Mouse (Mus musculus) right cerebral cortex, postnatal 4 days (tissue): ENCODE results near the gene Fn1.

Source experiments
- DNase-seq: peaks from one replicate; pipeline ENCODE4 v3.0.0-alpha.2; 2022

The Fn1 gene

GRCm38 (mm10) chr1:71648166-71648565 is 4.8 kb downstream of the Fn1 start:
- no peak for DNase-seq

GRCm38 (mm10) chr1:71646774-71647173 is 6.2 kb downstream of the Fn1 start:
- DNase-seq: no peak

DNA sequence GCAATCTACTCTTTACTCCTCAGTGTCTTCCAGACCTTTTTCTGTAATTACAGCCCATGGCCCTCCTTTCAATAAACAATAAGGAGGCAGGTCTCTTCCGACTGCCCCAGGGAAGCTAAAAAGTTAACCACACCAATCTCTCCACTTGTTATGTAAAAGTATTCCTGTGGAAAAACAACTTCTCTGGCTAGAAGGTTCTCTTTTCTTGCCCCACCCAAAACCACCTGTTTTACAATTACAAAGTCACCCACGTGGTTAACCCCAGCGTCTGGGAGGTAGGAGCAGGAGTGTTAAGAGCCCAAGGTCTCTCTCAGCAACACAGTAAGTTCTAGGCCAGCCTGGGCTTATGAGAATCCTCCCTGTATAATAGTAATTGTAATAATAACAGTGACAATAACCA is 7.0 kb downstream of the Fn1 start:
- DNase-seq: no peak

DNA sequence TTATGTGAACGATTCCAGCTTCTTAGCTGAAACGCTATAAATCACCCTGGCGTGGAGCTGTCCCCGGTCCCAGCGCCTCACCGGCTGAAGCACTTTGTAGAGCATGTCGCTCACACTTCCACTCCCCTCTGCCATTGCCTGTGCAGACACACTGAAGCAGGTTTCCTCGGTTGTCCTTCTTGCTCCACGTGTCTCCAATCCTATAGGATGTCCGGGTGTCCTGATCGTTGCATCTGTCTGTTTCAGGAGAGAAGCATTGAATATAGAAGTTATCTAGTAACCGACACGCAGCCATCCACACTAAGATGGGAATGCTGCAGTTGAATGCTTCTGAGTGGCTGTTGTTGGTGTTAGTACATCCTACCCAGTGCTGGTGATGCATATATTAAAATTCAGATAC is 7.5 kb downstream of the Fn1 start:
- no peak for DNase-seq

- DNase-seq: no peak
Measured at GRCm38 (mm10) chr1:71642794-71643193, 10.2 kb downstream of the Fn1 start.

- no peak for DNase-seq
Measured at GRCm38 (mm10) chr1:71641206-71641605, 11.8 kb downstream of the Fn1 start.

DNA sequence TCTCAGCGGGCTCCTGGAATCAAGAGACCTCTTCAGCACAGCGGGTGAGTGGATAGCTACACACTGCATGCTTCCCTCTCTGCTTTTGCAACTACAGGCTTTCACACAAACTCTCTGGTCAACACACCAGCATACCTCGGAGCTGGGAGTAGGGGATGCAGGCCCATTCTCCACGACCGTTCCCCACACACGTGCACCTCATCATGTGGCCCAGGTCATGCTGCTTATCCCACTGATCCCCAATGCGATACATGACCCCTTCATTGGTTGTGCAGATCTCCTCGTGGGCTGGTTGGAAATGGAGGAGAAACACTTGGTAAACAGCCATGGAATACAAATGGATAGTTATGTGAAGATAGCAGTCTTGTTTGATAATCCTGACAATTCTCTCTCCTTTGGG is 12.8 kb downstream of the Fn1 start:
- DNase-seq: no peak

GRCm38 (mm10) chr1:71636665-71637064 is 16.3 kb downstream of the Fn1 start:
- DNase-seq: no peak

DNA sequence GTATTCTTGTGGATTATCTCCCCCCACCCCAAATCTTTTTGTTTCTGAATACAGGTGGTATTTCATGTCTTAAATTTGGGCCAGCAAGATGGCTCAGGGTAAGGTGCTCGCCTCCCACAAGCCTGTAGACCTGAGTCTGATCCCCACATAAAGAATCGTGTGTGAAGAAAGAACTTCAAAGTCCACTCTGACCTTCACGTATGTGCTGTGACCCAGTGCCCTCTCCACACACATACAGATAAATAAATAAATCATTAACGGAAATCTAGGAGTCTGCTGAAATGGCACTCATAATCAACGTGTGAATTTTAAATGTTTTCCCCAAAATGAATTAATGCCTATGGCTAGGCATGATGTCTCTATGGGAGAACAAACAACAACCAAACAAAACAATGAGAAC is 16.9 kb downstream of the Fn1 start:
- DNase-seq: no peak

DNA sequence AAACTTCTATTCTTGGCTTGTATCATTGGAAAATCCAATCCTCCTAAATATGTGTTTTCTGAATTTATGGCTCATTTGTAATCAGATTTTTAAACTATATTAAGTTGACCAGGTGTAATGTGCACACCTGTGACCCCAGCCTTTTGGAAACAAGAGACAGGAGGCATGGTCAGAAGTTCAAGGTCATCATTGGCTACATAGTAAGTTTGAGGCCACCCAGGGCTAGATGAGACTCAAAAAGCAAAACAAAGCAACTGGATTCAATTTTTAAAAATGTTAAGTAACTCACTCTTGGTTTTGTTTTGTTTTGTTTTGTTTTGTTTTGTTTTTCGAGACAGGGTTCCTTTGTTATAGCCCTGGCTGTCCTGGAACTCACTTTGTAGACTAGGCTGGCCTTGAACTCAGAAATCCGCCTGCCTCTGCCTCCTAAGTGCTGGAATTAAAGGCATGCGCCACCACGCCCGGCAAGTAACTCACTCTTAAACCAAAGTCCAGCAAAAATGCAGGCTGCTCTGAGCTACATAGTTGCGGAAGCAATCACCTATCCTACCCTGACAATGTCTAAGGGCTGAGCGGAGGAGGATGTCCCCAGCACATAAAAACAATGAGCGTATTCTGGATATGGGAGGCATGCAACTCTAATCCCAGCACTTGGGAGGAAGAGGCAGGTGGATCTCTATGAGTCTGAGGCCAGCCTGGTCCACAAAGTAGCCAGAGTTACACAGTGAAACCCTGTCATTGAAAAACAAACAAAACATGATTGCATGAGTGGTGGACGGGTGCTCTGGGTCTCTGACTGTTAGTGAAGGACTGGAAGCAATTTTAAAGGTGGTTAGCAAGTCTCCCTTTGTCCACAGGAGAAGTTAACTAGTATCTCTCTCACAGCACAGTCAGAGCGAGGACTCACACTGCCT is 17.6 kb downstream of the Fn1 start:
- DNase-seq: no peak

DNA sequence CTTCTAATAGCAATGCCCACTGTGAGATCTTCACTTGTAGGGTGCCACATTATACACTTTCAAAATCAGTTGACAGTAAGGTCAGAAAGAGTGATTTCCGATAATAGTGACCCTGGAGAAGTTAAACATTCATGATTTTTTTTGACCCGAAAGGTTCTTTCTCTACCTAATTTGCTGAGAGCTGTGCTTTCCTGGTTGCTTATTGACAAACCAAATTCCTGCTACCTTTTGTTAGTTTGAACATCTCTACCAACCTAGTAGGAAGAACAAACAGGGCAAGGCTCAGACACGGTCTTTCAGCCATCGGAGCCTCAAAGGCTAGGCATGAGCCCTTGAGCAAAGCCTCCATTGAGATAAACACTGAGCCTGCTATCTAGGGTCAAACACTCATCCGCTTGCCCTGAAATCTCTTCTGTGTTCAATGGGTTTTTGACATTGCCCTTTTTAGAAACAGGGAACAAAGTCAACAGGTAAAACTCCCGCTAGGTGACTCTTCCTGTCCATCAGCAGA is 18.5 kb downstream of the Fn1 start:
- no peak for DNase-seq

GRCm38 (mm10) chr1:71632387-71632786 is 20.6 kb downstream of the Fn1 start:
- no peak for DNase-seq

GRCm38 (mm10) chr1:71631811-71632210 is 21.2 kb downstream of the Fn1 start:
- no peak for DNase-seq

DNA sequence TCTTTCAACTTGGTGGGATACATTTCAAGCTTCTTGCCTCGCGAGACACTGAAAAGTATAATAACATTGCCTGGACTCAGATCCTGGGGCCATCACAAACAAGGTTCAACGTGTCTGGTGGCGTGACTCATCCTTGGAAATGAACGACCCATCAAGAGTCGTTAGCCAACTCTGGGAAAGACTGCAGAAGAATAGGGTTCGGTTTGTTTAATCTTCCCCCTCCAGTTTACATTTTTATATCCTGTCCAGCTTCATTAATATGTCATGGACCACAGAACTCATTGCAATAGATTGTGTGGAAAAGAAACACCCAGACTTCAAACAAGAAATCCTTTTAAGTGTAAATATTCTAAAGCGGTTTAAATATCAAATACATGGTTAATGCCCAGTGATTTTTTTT is 22.8 kb downstream of the Fn1 start:
- no peak for DNase-seq

- DNase-seq: no peak
Measured at GRCm38 (mm10) chr1:71623625-71624024, 29.4 kb downstream of the Fn1 start.

GRCm38 (mm10) chr1:71621526-71621925 is 31.5 kb downstream of the Fn1 start:
- DNase-seq: no peak

DNA sequence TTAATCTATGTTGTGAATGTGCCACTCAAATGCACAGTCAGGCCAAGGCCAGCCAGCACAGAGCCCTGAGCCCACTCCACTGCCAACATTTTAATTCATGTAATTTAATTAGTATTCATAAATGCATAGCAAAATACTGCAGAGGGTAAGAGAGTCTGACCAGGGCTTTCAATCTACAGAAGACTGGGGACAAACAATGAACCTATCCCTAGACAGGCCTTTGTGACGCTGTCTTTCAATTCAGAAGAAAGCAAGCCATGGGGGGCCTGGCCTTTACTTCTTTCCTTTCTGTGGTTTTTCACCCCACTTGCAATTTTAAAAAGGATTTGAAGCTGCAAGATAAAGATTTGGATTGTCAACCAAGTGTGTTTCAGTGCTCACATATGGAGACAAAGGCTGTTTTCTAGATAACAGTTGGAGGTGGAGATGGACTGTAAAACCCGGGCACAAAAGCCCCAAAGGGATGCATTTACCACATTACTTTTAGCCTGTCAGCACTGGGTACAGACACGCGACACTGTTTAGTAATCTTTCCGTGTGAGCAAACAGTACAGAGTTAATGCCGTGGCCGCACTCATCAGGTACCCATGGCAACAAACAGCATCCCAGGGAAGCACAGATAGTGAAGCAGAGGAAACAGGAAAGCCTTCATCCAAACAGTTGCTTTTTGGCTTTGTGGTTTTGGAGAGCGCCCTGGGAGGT is 38.3 kb downstream of the Fn1 start:
- DNase-seq: no peak

- DNase-seq: no peak
Measured at GRCm38 (mm10) chr1:71612256-71612655, 40.7 kb downstream of the Fn1 start.

DNA sequence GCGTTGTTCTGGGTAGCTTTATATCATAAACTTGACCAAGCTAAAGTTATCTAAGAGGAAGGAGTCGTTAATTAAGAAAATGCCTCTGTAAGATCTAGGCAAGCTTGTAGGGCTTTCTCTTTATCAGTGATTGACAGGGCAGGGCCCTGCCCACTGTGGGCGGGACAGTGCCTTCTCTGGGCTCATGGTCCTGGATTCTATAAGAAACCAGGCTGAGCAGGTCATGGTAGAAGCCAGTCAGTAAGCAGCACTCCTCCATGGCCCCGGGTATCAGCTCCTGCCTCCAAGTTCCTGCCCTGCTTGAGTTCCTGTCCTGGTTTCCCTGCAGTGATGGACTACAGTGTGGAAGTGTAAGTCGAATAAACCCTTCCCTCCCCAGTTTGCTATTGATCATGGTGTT is 43.1 kb downstream of the Fn1 start:
- no peak for DNase-seq

GRCm38 (mm10) chr1:71609057-71609775 is 43.8 kb downstream of the Fn1 start:
- no peak for DNase-seq

- no peak for DNase-seq
Measured at GRCm38 (mm10) chr1:71606600-71607325, 46.2 kb downstream of the Fn1 start.

DNA sequence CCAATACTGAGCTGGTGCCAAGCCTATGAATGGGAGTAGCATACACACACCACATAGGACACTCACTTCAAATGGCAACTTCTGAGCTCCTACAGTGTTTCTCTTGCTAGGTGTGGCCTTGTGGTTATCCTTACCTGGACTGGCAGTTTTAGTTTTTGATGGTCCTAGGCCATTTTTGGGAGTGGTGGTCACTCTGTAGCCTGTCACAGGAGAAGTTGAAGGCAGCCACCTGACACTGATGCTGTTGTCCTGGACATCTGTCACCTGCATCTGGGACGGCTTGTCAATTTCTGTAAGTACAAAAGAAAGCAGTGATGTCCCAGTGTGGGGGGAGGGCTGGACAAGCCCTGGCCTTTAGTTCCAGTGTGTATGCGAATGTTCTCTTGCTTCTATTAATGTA is 47.2 kb downstream of the Fn1 start:
- DNase-seq: no peak

DNA sequence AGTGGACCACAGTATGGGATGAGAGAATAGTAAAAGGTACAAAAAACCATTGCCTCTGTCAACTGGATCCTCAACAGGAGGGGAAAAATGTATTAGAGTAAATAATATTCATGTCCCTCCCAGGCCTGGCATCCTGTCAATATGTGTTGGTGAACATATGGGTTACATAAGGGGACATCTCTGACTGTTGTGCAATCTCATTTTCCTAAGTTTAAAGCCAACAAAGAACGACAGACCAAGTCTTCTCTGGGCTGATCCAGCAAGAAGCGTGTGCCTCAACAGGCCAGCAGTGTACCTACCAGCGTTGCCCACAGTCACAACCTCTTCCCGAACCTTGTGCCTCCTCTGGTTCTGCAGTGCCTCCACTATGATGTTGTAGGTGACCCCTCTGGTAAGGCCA is 57.6 kb downstream of the Fn1 start:
- DNase-seq: no peak
